Mouse (Mus musculus): ENCODE measurements around the gene Zmynd10.

- no peak for TF ChIP-seq CTCF (IDR thresholded peaks at IDR 0.05; ENCODE audit: low read depth, low read length)
- TF ChIP-seq TAL1 (conservative IDR thresholded peaks at IDR 0.05; ENCODE audit: low read depth, low read length), result no peak
These were observed 36.1 kb downstream of the Zmynd10 start for GRCm38 (mm10) chr9:107583174-107583573.
